8 mouse cellular contexts compared by ENCODE assay signal in the genomic region with DNA sequence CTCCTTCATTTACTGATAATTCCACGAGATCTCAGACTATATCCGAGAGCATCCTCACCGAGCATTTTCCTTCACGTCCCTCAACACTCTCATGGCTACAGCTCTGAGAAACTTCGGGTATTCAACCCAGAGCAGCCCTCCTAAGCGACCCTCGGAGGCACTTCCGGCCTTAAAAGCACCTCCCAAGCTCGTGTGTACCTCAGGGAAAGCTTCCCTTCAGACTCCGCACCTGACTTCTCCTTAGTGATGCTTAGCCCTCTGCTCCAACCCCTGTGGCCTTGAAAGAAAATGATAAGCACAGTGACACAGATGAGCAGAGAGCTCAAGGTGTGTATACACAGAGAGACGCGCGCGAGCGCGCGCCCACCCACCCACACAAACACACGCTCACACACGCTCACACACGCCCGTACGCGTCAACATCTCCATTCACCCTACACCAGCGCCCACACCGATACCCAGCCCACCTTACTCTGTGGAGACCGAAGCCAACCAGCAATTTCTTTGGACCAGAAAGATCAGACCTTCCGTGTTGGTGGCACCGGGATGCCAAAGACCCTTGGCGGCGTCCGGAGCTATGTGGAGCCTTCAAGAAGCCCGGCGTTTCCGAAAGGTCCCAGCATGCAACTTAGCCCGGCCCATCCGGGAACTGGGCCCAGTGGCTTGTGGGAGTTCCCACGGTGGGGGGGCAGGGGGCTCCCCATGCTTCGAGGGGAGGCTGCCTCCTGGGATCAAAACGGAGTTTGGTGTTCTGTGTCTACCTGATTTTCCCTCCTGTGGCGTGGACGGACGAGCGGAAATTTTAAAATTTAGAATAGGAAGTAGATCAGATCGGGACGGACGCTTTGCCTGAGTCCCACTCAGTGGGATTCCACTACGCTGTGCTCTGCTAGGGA. TPM values are rescaled to one million over a fixed set of nuclear protein-coding genes. Genes with fewer than 3 reads are reported as not detected.
A peak's percentile ranks its signal among the peaks of the same experiment; 100 is the strongest.
DNase-seq lines count a peak whose midpoint lies in the region; ATAC-seq lines count a peak whose summit lies in the region.

TSS of gene Zfp850 (minus strand) at position 567 of the 896 bp plus-strand sequence.

- ATAC-seq in hindbrain, embryonic 12.5 days (ENCODE audit: low FRiP score) = peak; percentile 97

- peak within 1 kb of the TSS; percentile 80 for H3K9ac ChIP-seq in hindbrain, embryonic 12.5 days

- H3K27ac ChIP-seq in hindbrain, embryonic 12.5 days = peak within 1 kb of the TSS; percentile 19

- H3K4me2 ChIP-seq in hindbrain, embryonic 12.5 days (replicated peaks) = peak within 1 kb of the TSS; percentile 87

- peaks cover 10% of the 10 kb centered on the region for H3K4me1 ChIP-seq in hindbrain, embryonic 12.5 days

- H3K9me3 ChIP-seq in hindbrain, embryonic 12.5 days (replicated peaks) = no peaks in the 10 kb centered on the region

- peak; percentile 86 for DNase-seq in Muller cell, postnatal 12 days (ENCODE audit: inconsistent ontology term)
- peak; percentile 76 for DNase-seq in cerebellum, adult 9-11 months
- peak; percentile 62 to 78 for DNase-seq in frontal cortex, postnatal 10 days (ENCODE audit: low spot score in 2 of 2)
- DNase-seq in layer of hippocampus, postnatal 14 days (ENCODE audit: low spot score in 2 of 2) = peak; percentile 77 to 79
- peak; percentile 77 for DNase-seq in lung, postnatal 14 days
- DNase-seq in retina, embryonic 14.5 days (ENCODE audit: low spot score) = peak; percentile 84
- peak; percentile 85 for DNase-seq in thymus, postnatal 4 days

- no peaks in the 10 kb centered on the region for H3K27me3 ChIP-seq in hindbrain, embryonic 12.5 days

- H3K36me3 ChIP-seq in hindbrain, embryonic 12.5 days = peaks cover 7% of the 10 kb centered on the region

- WGBS in hindbrain, embryonic 12.5 days = under 1% methylated on average over 47 of the region's 47 CpGs

- H3K4me3 ChIP-seq in hindbrain, embryonic 12.5 days = peak within 1 kb of the TSS; percentile 60

RNA-seq across cellular contexts. Expression of gene Zfp850, which starts in this region (rescaled TPM):
- 6.1 and 7.5 TPM in 2 replicates for polyA plus RNA-seq in hindbrain, embryonic 12.5 days (2016; fragmentation: Nextera tagmentation; extraction: Ambion mirVana)
- 1 to 10 TPM; 4.7 to 4.9 TPM for total RNA-seq in layer of hippocampus, postnatal 14 days (2021)

Comparison
In these comparisons a context has a peak if more than half of its experiments do, and no peak if none do; other contexts are left out.
1. Peak in every context shown above with its lines: DNase-seq, ATAC-seq, H3K4me3 ChIP-seq and H3K27ac ChIP-seq.